Mouse (Mus musculus) lung, adult 2 months (tissue): ENCODE measurements around the gene Gorab.

Source experiments
- CTCF ChIP-seq: fragments of 200-500 bp; IDR thresholded peaks from 2 replicates; pipeline ENCODE4 v1.5.1; 2011; ENCODE audit warnings: mild to moderate bottlenecking, low read length, control low read depth; ENCODE audit not compliant: insufficient read depth
- POLR2A ChIP-seq: fragments of 200-500 bp; IDR thresholded peaks from 2 replicates; pipeline ENCODE4 v1.6.1; 2011; ENCODE audit warnings: low read depth, mild to moderate bottlenecking, control low read depth, low read length, borderline replicate concordance; ENCODE audit errors: extremely low read depth

GRCm38 (mm10) chr1:163383442-163384027, 19.9 kb downstream of the Gorab start:
- no peak for TF ChIP-seq POLR2A
- no peak for TF ChIP-seq CTCF
